In the genomic region with DNA sequence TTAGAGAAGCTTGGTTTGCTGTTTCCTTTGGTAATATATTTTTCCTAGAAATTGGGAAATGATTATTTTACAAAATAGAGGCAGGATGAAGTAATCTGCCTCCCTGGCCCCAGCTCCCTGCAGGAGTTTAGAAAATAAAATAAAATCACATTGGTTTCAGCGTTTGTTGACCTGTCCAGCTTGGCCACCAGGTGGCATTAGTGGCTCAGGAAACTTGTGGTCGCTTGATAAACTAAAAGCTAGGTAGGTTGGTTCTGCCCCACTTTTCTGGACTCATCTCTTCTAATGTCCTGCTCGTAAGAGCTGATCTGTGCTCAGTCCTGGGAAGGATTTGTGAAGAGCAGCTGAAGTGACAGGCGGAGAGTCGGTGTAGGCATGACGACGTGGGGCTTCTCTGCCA, we compare ENCODE assay signal across 9 mouse cellular contexts. TPM values are rescaled to one million over a fixed set of nuclear protein-coding genes. Genes with fewer than 3 reads are reported as not detected.
DNase-seq lines count a peak whose midpoint lies in the region; ATAC-seq and TF ChIP-seq lines count a peak whose summit lies in the region.
"Had no signal": no experiment of that assay in that cellular context is flagged by ENCODE, and none has a peak within 500 bp of the region (broad histone marks: within the 10 kb centered on the region; RNA-seq: fewer than 3 reads in every experiment).

No protein-coding gene starts in this region.

- H3K79me2 ChIP-seq in CH12.LX (replicated peaks; ENCODE audit: control insufficient read depth, extremely low read depth, insufficient read depth, poor library complexity, severe bottlenecking), result no peaks in the 10 kb centered on the region

- H3K27me3 ChIP-seq in hindbrain, embryonic 10.5 days (ENCODE audit: insufficient read depth, poor library complexity, severe bottlenecking), result peaks cover 14% of the 10 kb centered on the region; the same call in 1 of the 2 replicates
- H3K27me3 ChIP-seq in hindbrain, embryonic 13.5 days, result peaks cover 12% of the 10 kb centered on the region
- no peaks in the 10 kb centered on the region for H3K27me3 ChIP-seq in CH12.LX (replicated peaks)
- no peaks in the 10 kb centered on the region for H3K27me3 ChIP-seq in forebrain, embryonic 15.5 days

- peaks cover 22% of the 10 kb centered on the region for H3K4me1 ChIP-seq in hindbrain, embryonic 10.5 days (replicated peaks)
- peaks cover 25% of the 10 kb centered on the region for H3K4me1 ChIP-seq in hindbrain, embryonic 13.5 days (replicated peaks)
- H3K4me1 ChIP-seq in CH12.LX (ENCODE audit: control insufficient read depth in 1 of 2, insufficient read depth in 2 of 2), result no peaks in the 10 kb centered on the region
- H3K4me1 ChIP-seq in forebrain, embryonic 15.5 days, result peaks cover 25% of the 10 kb centered on the region

- H3K4me2 ChIP-seq in hindbrain, embryonic 13.5 days, result no peak overlapping the region
- H3K4me2 ChIP-seq in CH12.LX (ENCODE audit: insufficient read depth, low read depth, poor library complexity, severe bottlenecking), result no peak overlapping the region
- H3K4me2 ChIP-seq in forebrain, embryonic 15.5 days (replicated peaks), result no peak overlapping the region

- dilution Hi-C loops in CH12.LX (cut with MboI; ENCODE audit: extremely low pct_ligation_motif_present, extremely low pct_unique_long_range_greater_than_20kb, low sequenced_read_pairs), result no loop called here

- peaks cover 60% of the 10 kb centered on the region for H3K36me3 ChIP-seq in hindbrain, embryonic 10.5 days
- peaks cover 51% of the 10 kb centered on the region for H3K36me3 ChIP-seq in hindbrain, embryonic 13.5 days
- H3K36me3 ChIP-seq in CH12.LX (replicated peaks in 1 of 2; ENCODE audit: control insufficient read depth in 1 of 2, insufficient read depth in 1 of 2, low read length in 1 of 2), result peaks cover 51 to 74% of the 10 kb centered on the region in 2 experiments
- H3K36me3 ChIP-seq in forebrain, embryonic 15.5 days, result peaks cover 47% of the 10 kb centered on the region

- in situ Hi-C loops in CH12.LX (cut with MboI; ENCODE audit: low pct_ligation_motif_present, low pct_unique_long_range_greater_than_20kb, low sequenced_read_pairs), result no loop called here

- peak; percentile 70 for TF ChIP-seq RAD21 in CH12.LX (IDR thresholded peaks at IDR 0.05; ENCODE audit: low read depth, low read length)

- H3K9ac ChIP-seq in hindbrain, embryonic 13.5 days, result no peak overlapping the region
- no peak overlapping the region for H3K9ac ChIP-seq in CH12.LX (ENCODE audit: insufficient read depth, low read depth)
- no peak overlapping the region for H3K9ac ChIP-seq in forebrain, embryonic 15.5 days (replicated peaks)

- peak; percentile 30 to 80; a peak in 3 of 4 replicates for TF ChIP-seq CTCF in CH12.LX (conservative IDR thresholded peaks at IDR 0.05 in 1 of 2, IDR thresholded peaks at IDR 0.05 in 1 of 2; ENCODE audit: low read depth in 2 of 2, low read length in 2 of 2)
- peak; percentile 83 for TF ChIP-seq CTCF in layer of hippocampus, adult 2 months (conservative IDR thresholded peaks at IDR 0.05)

- 68% methylated on average over 7 of the region's 7 CpGs for WGBS in hindbrain, embryonic 10.5 days
- WGBS in hindbrain, embryonic 13.5 days, result 64% methylated on average over 7 of the region's 7 CpGs
- WGBS in forebrain, embryonic 15.5 days, result 57% methylated on average over 7 of the region's 7 CpGs

- H3K9me3 ChIP-seq in hindbrain, embryonic 10.5 days, result no peaks in the 10 kb centered on the region
- no peaks in the 10 kb centered on the region for H3K9me3 ChIP-seq in hindbrain, embryonic 13.5 days
- no peaks in the 10 kb centered on the region for H3K9me3 ChIP-seq in CH12.LX (replicated peaks; ENCODE audit: low read length)
- no peaks in the 10 kb centered on the region for H3K9me3 ChIP-seq in forebrain, embryonic 15.5 days

- TF ChIP-seq EP300 in CH12.LX (IDR thresholded peaks at IDR 0.05; ENCODE audit: low read length), result no peak

- peak; percentile 47 for DNase-seq in hindbrain, embryonic 10.5 days (ENCODE audit: low spot score)
- DNase-seq in CH12.LX (ENCODE audit: extremely low read depth), result peak; percentile 53
- DNase-seq in brain, adult 2 months (ENCODE audit: low read depth, low spot score), result peak; percentile 89
- peak; percentile 38 to 66 for DNase-seq in layer of hippocampus, adult 2 months (ENCODE audit: low spot score in 2 of 2)
- peak; percentile 72 for DNase-seq in testis, postnatal 10 days (ENCODE audit: low spot score)

- TF ChIP-seq POLR2A in CH12.LX (IDR thresholded peaks at IDR 0.05; ENCODE audit: low read depth, low read length), result no peak

- H3K27ac ChIP-seq in hindbrain, embryonic 10.5 days, result no peak overlapping the region
- H3K27ac ChIP-seq in hindbrain, embryonic 13.5 days, result no peak overlapping the region
- no peak overlapping the region for H3K27ac ChIP-seq in CH12.LX (ENCODE audit: insufficient read depth, low read depth)
- no peak overlapping the region for H3K27ac ChIP-seq in forebrain, embryonic 15.5 days (replicated peaks)
- no peak overlapping the region for H3K27ac ChIP-seq in layer of hippocampus, adult 2 months

- no peak for ATAC-seq in hindbrain, embryonic 13.5 days (ENCODE audit: low FRiP score)
- ATAC-seq in forebrain, embryonic 15.5 days (replicated peaks), result 0 out of 2 replicates have a peak, but pooled peaks have one; percentile 16
- ATAC-seq in megakaryocyte progenitor cell, adult 5-6 weeks (replicated peaks; ENCODE audit: poor library complexity), result peak; percentile 58; the same call in 1 of the 2 replicates

- no peak overlapping the region for H3K4me3 ChIP-seq in hindbrain, embryonic 10.5 days
- H3K4me3 ChIP-seq in hindbrain, embryonic 13.5 days, result no peak overlapping the region
- H3K4me3 ChIP-seq in CH12.LX (replicated peaks in 1 of 3; ENCODE audit: low read depth in 2 of 3, low read length in 2 of 3, poor library complexity in 1 of 3), result no peak overlapping the region
- H3K4me3 ChIP-seq in forebrain, embryonic 15.5 days, result no peak overlapping the region
- no peak overlapping the region for H3K4me3 ChIP-seq in layer of hippocampus, adult 2 months

TF ChIP-seq in CH12.LX, 34 proteins besides CTCF, POLR2A, EP300 and RAD21:
- TF ChIP-seq PAX5 (IDR thresholded peaks at IDR 0.05; ENCODE audit: low read length) (no peak), SMC3 (IDR thresholded peaks at IDR 0.05; ENCODE audit: low read depth, low read length) (peak; percentile 71)
TF ChIP-seq in CH12.LX: peak in this region for 1.

RNA-seq across cellular contexts. Expression of a gene that starts 9.0 kb away (rescaled TPM):
- 73.5 and 85.9 TPM in 2 replicates for polyA plus RNA-seq in hindbrain, embryonic 10.5 days (2016; fragmentation: Nextera tagmentation; extraction: Ambion mirVana)
- 53.4 and 53.7 TPM in 2 replicates for polyA plus RNA-seq in hindbrain, embryonic 13.5 days (2015; fragmentation: Nextera tagmentation; extraction: Ambion mirVana)
- total RNA-seq in CH12.LX (2012; rRNA removed) (77.9 and 90.7 TPM in 2 replicates), CH12.LX (2014; rRNA removed) (111 and 128 TPM in 2 replicates)
- polyA plus RNA-seq in CH12.LX (2012; ENCODE audit: insufficient read length, low read depth), result 75.4 and 79.0 TPM in 2 replicates
- 67.1 and 70.8 TPM in 2 replicates for polyA plus RNA-seq in forebrain, embryonic 15.5 days (2015; fragmentation: Nextera tagmentation; extraction: Ambion mirVana)
- total RNA-seq in layer of hippocampus, adult 2 months (2021), result 10 to 100 TPM; 30.3 to 34.9 TPM
- total RNA-seq in megakaryocyte progenitor cell, adult 5-6 weeks (2015), result 57.0 and 72.1 TPM in 2 replicates
- 58.4 and 63.3 TPM in 2 replicates for total RNA-seq in megakaryocyte progenitor cell, adult 5-6 weeks (2017)

RNA-seq across cellular contexts. Expression of a gene that starts 29.8 kb away (rescaled TPM):
- polyA plus RNA-seq in hindbrain, embryonic 10.5 days (2016; fragmentation: Nextera tagmentation; extraction: Ambion mirVana), result 0.16 and 4.6 TPM in 2 replicates
- 8.2 and 9.2 TPM in 2 replicates for polyA plus RNA-seq in hindbrain, embryonic 13.5 days (2015; fragmentation: Nextera tagmentation; extraction: Ambion mirVana)
- total RNA-seq in CH12.LX (2012; rRNA removed), result 0.08 TPM in 2 replicates
- not detected in 2 replicates for total RNA-seq in CH12.LX (2014; rRNA removed)
- polyA plus RNA-seq in CH12.LX (2012; ENCODE audit: insufficient read length, low read depth), result 0.57 TPM in 1 of 2 replicates, not detected in the other
- polyA plus RNA-seq in forebrain, embryonic 15.5 days (2015; fragmentation: Nextera tagmentation; extraction: Ambion mirVana), result 6.5 and 6.7 TPM in 2 replicates
- 1 to 10 TPM; 8.3 TPM for total RNA-seq in layer of hippocampus, adult 2 months (2021)
- total RNA-seq in megakaryocyte progenitor cell, adult 5-6 weeks (2015), result not detected in 2 replicates
- not detected in 2 replicates for total RNA-seq in megakaryocyte progenitor cell, adult 5-6 weeks (2017)

RNA-seq across cellular contexts. Expression of a gene that starts 47.5 kb away (rescaled TPM):
- polyA plus RNA-seq in hindbrain, embryonic 10.5 days (2016; fragmentation: Nextera tagmentation; extraction: Ambion mirVana), result not detected in 2 replicates
- not detected in 2 replicates for polyA plus RNA-seq in hindbrain, embryonic 13.5 days (2015; fragmentation: Nextera tagmentation; extraction: Ambion mirVana)
- total RNA-seq in CH12.LX (2012; rRNA removed) (not detected in 2 replicates), CH12.LX (2014; rRNA removed) (not detected in 2 replicates)
- not detected in 2 replicates for polyA plus RNA-seq in CH12.LX (2012; ENCODE audit: insufficient read length, low read depth)
- not detected in 2 replicates for polyA plus RNA-seq in forebrain, embryonic 15.5 days (2015; fragmentation: Nextera tagmentation; extraction: Ambion mirVana)
- not detected for total RNA-seq in layer of hippocampus, adult 2 months (2021)
- total RNA-seq in megakaryocyte progenitor cell, adult 5-6 weeks (2015), result not detected in 2 replicates
- not detected in 2 replicates for total RNA-seq in megakaryocyte progenitor cell, adult 5-6 weeks (2017)
- polyA plus RNA-seq: lung, embryonic 16.5 days had no signal

RNA-seq across cellular contexts. Expression of a gene that starts 57.5 kb away (rescaled TPM):
- polyA plus RNA-seq in hindbrain, embryonic 10.5 days (2016; fragmentation: Nextera tagmentation; extraction: Ambion mirVana), result 0.63 and 1.9 TPM in 2 replicates
- 1.2 and 3.0 TPM in 2 replicates for polyA plus RNA-seq in hindbrain, embryonic 13.5 days (2015; fragmentation: Nextera tagmentation; extraction: Ambion mirVana)
- 0.21 and 0.98 TPM in 2 replicates for total RNA-seq in CH12.LX (2012; rRNA removed)
- total RNA-seq in CH12.LX (2014; rRNA removed), result 0.04 and 0.16 TPM in 2 replicates
- polyA plus RNA-seq in CH12.LX (2012; ENCODE audit: insufficient read length, low read depth), result 1.3 and 1.5 TPM in 2 replicates
- polyA plus RNA-seq in forebrain, embryonic 15.5 days (2015; fragmentation: Nextera tagmentation; extraction: Ambion mirVana), result 1.0 and 1.3 TPM in 2 replicates
- total RNA-seq in layer of hippocampus, adult 2 months (2021), result 1 to 10 TPM; 2.5 to 3.0 TPM
- not detected in 2 replicates for total RNA-seq in megakaryocyte progenitor cell, adult 5-6 weeks (2015)
- not detected in 2 replicates for total RNA-seq in megakaryocyte progenitor cell, adult 5-6 weeks (2017)
